Mouse (Mus musculus): ENCODE results near the gene Eif2b1. TPM values are rescaled to one million over a fixed set of nuclear protein-coding genes. Genes with fewer than 3 reads are reported as not detected.
A peak's percentile ranks its signal among the peaks of the same experiment; 100 is the strongest.

Eif2b1 gene
- polyA plus RNA-seq, 2 experiments = 42.5 to 71.3 TPM

DNA sequence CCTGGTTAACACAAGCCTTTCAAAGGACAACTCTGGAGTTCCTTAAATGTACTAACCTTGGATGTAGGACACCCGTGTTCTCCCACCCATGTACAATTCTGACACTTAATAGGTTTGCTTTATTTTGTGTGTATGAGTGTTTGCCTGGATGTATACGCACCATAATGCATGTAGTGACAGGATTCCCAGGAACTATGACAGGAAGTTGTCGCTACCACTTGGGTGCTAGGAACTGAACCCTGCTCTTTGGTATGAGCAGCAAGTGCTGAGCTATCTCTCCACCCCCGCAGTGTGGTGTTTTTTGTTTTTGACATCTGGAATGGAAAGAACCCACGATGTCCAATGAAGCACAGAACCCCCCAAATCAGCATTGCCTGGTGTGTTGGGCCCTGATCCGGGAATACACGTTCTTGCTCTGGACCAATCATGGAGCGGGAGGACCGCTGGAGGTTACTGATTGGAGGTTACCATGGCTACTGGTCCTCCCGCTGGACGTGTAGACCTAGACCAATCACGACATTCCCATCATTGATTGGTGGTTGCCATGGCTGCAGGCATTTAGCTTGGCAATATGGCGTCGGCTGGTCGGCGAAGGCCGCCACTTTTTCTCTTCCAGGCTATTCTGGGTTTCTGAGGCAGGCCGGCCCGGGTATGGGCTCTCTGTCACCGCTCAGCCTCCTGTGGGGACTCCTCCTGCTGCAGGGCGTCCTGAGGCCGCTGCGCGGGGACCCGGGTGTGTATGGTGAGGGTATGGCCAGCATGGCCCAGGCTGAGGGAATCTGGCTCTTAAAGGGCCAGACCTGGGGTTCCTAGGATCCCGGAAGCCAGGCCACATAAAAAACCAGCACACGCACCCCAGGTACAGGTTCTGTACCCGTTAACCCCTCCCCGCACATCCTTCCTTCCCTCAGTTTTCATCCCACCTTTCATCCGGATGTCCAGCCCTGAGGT is 19.6 kb upstream of the Eif2b1 start:
- H3K4me3 ChIP-seq (replicated peaks; ENCODE audit: low read length) = peak overlapping the region; percentile 76
- peaks cover 35% of the 10 kb centered on the region for H3K36me3 ChIP-seq (ENCODE audit: control insufficient read depth, insufficient read depth, low read length)
- 0 out of 2 replicates have a peak overlapping the region, but pooled peaks have one; percentile 19 for H3K27ac ChIP-seq (replicated peaks; ENCODE audit: low read depth, low read length)
- H3K27me3 ChIP-seq (ENCODE audit: control insufficient read depth, insufficient read depth, low read length) = no peaks in the 10 kb centered on the region
- no peak for TF ChIP-seq POLR2A (IDR thresholded peaks at IDR 0.05; ENCODE audit: borderline replicate concordance, extremely low read depth, insufficient read depth, insufficient read length)
- DNase-seq (ENCODE audit: low spot score) = peak; percentile 99
- peak overlapping the region; percentile 55 for H3K9ac ChIP-seq (ENCODE audit: low read depth, low read length, severe bottlenecking)
- 0 out of 2 replicates have a peak, but pooled peaks cover 6% of the 10 kb centered on the region for H3K4me1 ChIP-seq (ENCODE audit: control insufficient read depth, insufficient read depth, low read length)
- WGBS = 6% methylated on average over 30 of the region's 30 CpGs
- peak overlapping the region; percentile 81 for H3K4me2 ChIP-seq (replicated peaks; ENCODE audit: low read depth, low read length, severe bottlenecking)
- no peaks in the 10 kb centered on the region for H3K9me3 ChIP-seq (ENCODE audit: control insufficient read depth, low read length)
- ATAC-seq (ENCODE audit: low FRiP score, low read depth) = peak; percentile 100

DNA sequence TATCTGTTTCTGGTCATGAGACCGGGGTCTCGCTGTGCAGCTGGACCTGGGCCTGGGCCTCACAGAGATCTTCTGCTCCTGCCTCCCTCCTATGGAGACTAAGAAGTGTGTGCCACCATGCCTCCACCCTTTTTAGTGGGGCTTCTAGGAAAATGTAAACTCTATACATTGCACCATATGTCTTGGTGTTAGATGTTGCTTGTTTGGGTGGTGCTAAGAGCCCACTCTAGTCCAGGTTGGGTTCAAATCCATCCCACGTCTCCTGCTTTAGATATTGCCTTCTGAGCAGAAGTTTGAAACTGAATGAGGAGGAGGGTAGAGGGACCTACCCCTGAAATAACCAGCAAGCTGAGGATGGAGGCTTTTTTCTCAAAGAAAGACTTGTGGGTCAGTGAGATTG is 13.8 kb upstream of the Eif2b1 start:
- 96% methylated on average over 3 of the region's 3 CpGs for WGBS
- Histone ChIP-seq H3K27me3 (ENCODE audit: control insufficient read depth, insufficient read depth, low read length) (no peaks in the 10 kb centered on the region), H3K4me3 (replicated peaks; ENCODE audit: low read length) (no peak overlapping the region), H3K36me3 (ENCODE audit: control insufficient read depth, insufficient read depth, low read length) (peaks cover 80% of the 10 kb centered on the region), H3K9me3 (ENCODE audit: control insufficient read depth, low read length) (no peaks in the 10 kb centered on the region), H3K4me1 (ENCODE audit: control insufficient read depth, insufficient read depth, low read length) (no peaks in the 10 kb centered on the region), H3K27ac (replicated peaks; ENCODE audit: low read depth, low read length) (no peak overlapping the region), H3K9ac (ENCODE audit: low read depth, low read length, severe bottlenecking) (no peak overlapping the region), H3K4me2 (replicated peaks; ENCODE audit: low read depth, low read length, severe bottlenecking) (no peak overlapping the region)
- no peak for ATAC-seq (ENCODE audit: low FRiP score, low read depth)
- no peak for DNase-seq (ENCODE audit: low spot score)
- no peak for TF ChIP-seq POLR2A (IDR thresholded peaks at IDR 0.05; ENCODE audit: borderline replicate concordance, extremely low read depth, insufficient read depth, insufficient read length)

DNA sequence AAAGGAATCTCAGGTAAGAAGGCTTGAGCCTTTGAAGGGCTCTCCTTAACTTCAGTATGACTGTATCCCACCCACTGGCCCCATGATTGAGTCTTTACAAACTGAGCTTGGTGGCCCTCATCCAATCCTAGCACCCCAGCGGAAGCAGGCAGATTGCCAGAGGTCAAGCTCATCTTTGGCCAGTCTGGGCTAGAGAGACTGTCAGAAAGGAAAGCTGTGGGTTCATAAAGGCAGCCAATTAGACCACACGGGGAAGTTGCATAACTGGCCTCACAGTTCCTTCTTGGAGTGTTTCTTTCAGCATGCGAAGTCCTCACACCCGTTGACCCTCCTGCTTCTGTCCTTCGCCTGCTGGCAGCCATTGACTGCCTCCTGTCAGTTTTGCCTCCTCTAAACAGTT is 3.6 kb upstream of the Eif2b1 start:
- H3K36me3 ChIP-seq (ENCODE audit: control insufficient read depth, insufficient read depth, low read length) = peaks cover 51% of the 10 kb centered on the region
- no peak overlapping the region for H3K4me3 ChIP-seq (replicated peaks; ENCODE audit: low read length)
- no peak overlapping the region for H3K27ac ChIP-seq (replicated peaks; ENCODE audit: low read depth, low read length)
- H3K4me2 ChIP-seq (replicated peaks; ENCODE audit: low read depth, low read length, severe bottlenecking) = no peak overlapping the region
- H3K9me3 ChIP-seq (ENCODE audit: control insufficient read depth, low read length) = no peaks in the 10 kb centered on the region
- H3K4me1 ChIP-seq (ENCODE audit: control insufficient read depth, insufficient read depth, low read length) = peaks cover 9% of the 10 kb centered on the region; the same call in 1 of the 2 replicates
- H3K27me3 ChIP-seq (ENCODE audit: control insufficient read depth, insufficient read depth, low read length) = no peaks in the 10 kb centered on the region
- WGBS = 89% methylated on average over 5 of the region's 5 CpGs
- no peak overlapping the region for H3K9ac ChIP-seq (ENCODE audit: low read depth, low read length, severe bottlenecking)
- DNase-seq (ENCODE audit: low spot score) (no peak), ATAC-seq (ENCODE audit: low FRiP score, low read depth) (no peak)
- no peak for TF ChIP-seq POLR2A (IDR thresholded peaks at IDR 0.05; ENCODE audit: borderline replicate concordance, extremely low read depth, insufficient read depth, insufficient read length)

DNA sequence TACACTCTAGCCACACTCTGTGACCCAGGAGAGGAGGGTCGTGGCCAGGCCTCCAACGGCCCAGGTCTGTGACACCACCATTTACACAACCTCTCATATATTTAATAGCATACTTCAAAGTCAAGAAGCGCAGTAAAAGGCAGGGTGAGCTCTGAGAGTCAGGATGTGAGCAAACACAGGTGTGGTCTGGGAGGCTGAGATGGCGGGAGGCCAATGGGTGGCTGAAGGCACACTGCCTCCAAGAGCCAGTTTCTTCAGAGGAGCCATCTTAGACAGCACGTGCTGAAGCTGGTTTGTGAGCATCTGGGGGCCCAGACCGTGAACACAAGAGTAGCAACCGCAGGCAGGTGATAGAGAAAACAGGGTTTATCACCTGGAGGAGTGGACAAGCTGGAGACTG is 3.5 kb downstream of the Eif2b1 start:
- no peak overlapping the region for H3K9ac ChIP-seq (ENCODE audit: low read depth, low read length, severe bottlenecking)
- ATAC-seq (ENCODE audit: low FRiP score, low read depth) (no peak), DNase-seq (ENCODE audit: low spot score) (no peak)
- no peak overlapping the region for H3K4me3 ChIP-seq (replicated peaks; ENCODE audit: low read length)
- no peak overlapping the region for H3K4me2 ChIP-seq (replicated peaks; ENCODE audit: low read depth, low read length, severe bottlenecking)
- no peaks in the 10 kb centered on the region for H3K27me3 ChIP-seq (ENCODE audit: control insufficient read depth, insufficient read depth, low read length)
- peaks cover 65% of the 10 kb centered on the region for H3K36me3 ChIP-seq (ENCODE audit: control insufficient read depth, insufficient read depth, low read length)
- 85% methylated on average over 7 of the region's 7 CpGs for WGBS
- H3K4me1 ChIP-seq (ENCODE audit: control insufficient read depth, insufficient read depth, low read length) = peaks cover 9% of the 10 kb centered on the region; the same call in 1 of the 2 replicates
- no peak for TF ChIP-seq POLR2A (IDR thresholded peaks at IDR 0.05; ENCODE audit: borderline replicate concordance, extremely low read depth, insufficient read depth, insufficient read length)
- no peaks in the 10 kb centered on the region for H3K9me3 ChIP-seq (ENCODE audit: control insufficient read depth, low read length)
- H3K27ac ChIP-seq (replicated peaks; ENCODE audit: low read depth, low read length) = no peak overlapping the region

DNA sequence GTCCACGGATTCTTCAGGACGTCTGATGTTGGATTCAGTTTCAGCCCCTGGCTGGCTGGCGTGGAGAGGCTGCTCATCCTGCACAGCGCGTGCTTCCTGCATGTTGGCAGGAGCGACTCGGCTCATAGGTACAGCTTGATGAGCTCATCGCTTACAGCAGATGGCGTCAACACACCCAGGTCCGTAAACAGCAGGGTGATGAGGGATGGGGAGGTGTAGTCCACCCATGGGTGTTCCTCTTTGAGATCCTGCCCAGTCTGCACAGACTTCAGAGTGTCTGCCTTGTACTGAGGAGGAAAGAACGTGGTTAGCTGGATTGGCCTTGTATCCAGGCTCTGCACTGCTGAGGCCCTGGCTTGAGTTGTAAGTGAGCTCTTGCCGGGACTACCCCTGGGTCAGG is 7.9 kb downstream of the Eif2b1 start:
- peaks cover 98% of the 10 kb centered on the region for H3K36me3 ChIP-seq (ENCODE audit: control insufficient read depth, insufficient read depth, low read length)

More for the DNA sequence above, 7.9 kb downstream of the Eif2b1 start:
- 87% methylated on average over 12 of the region's 12 CpGs for WGBS
- H3K9ac ChIP-seq (ENCODE audit: low read depth, low read length, severe bottlenecking) = no peak overlapping the region
- H3K27ac ChIP-seq (replicated peaks; ENCODE audit: low read depth, low read length) = no peak overlapping the region
- ATAC-seq (ENCODE audit: low FRiP score, low read depth) (no peak), DNase-seq (ENCODE audit: low spot score) (no peak)
- no peaks in the 10 kb centered on the region for H3K9me3 ChIP-seq (ENCODE audit: control insufficient read depth, low read length)
- H3K27me3 ChIP-seq (ENCODE audit: control insufficient read depth, insufficient read depth, low read length) = no peaks in the 10 kb centered on the region
- no peak overlapping the region for H3K4me3 ChIP-seq (replicated peaks; ENCODE audit: low read length)
- no peak for TF ChIP-seq POLR2A (IDR thresholded peaks at IDR 0.05; ENCODE audit: borderline replicate concordance, extremely low read depth, insufficient read depth, insufficient read length)
- no peak overlapping the region for H3K4me2 ChIP-seq (replicated peaks; ENCODE audit: low read depth, low read length, severe bottlenecking)
- no peaks in the 10 kb centered on the region for H3K4me1 ChIP-seq (ENCODE audit: control insufficient read depth, insufficient read depth, low read length)

All from limb, embryonic 14.5 days (tissue).